Mouse (Mus musculus) intestine, embryonic 16.5 days (tissue): ENCODE data around the gene Tbl1xr1. TPM values are rescaled to one million over a fixed set of nuclear protein-coding genes. Genes with fewer than 3 reads are reported as not detected.

Experiments used
- ATAC-seq: fragments of 200-750 bp; cut with Nextera tagmentation; 2 replicates; pipeline ENCODE4 v1.8.0; 2017; ENCODE audit warnings: moderate TSS enrichment, moderate library complexity
- H3K27ac ChIP-seq: fragments of 300-500 bp; sonication (generic); 2 replicates; pipeline ENCODE4 v1.5.1; 2014; ENCODE audit warnings: mild to moderate bottlenecking, low read length
- H3K27me3 ChIP-seq: fragments of 300-500 bp; sonication (generic); replicated peaks from 2 replicates; pipeline ENCODE4 v1.6.1; 2014; ENCODE audit warnings: low read length, control low read depth, mixed read lengths; ENCODE audit not compliant: control insufficient read depth, insufficient read depth
- H3K36me3 ChIP-seq: fragments of 300-500 bp; sonication (generic); 2 replicates; pipeline ENCODE4 v1.6.1; 2014; ENCODE audit warnings: low read length, control low read depth; ENCODE audit not compliant: control insufficient read depth, insufficient read depth
- H3K4me1 ChIP-seq: fragments of 300-500 bp; sonication (generic); 2 replicates; pipeline ENCODE4 v1.6.1; 2014; ENCODE audit warnings: low read length, control low read depth, mixed read lengths; ENCODE audit not compliant: control insufficient read depth, insufficient read depth
- H3K4me2 ChIP-seq: fragments of 300-500 bp; sonication (generic); 2 replicates; pipeline ENCODE4 v1.6.1; 2014; ENCODE audit warnings: low read depth, low read length, control low read depth
- H3K4me3 ChIP-seq: fragments of 300-500 bp; sonication (generic); 2 replicates; pipeline ENCODE4 v1.5.1; 2014; ENCODE audit warnings: mild to moderate bottlenecking, low read length
- H3K9ac ChIP-seq: fragments of 300-500 bp; sonication (generic); 2 replicates; pipeline ENCODE4 v1.6.1; 2014; ENCODE audit warnings: low read depth, low read length
- H3K9me3 ChIP-seq: fragments of 300-500 bp; sonication (generic); 2 replicates; pipeline ENCODE4 v1.6.1; 2016; ENCODE audit warnings: low read length, control low read depth; ENCODE audit not compliant: control insufficient read depth
- WGBS: fragments of 180-500 bp; shearing (Covaris S2); extraction: QIAGEN DNeasy Blood & Tissue Kit; methylation state at CpG from one replicate; pipeline ENCODE4 v1.1.7; 2014; 5-methylcytosine and 5-hydroxymethylcytosine counted together
- polyA plus RNA-seq: library from polyadenylated mRNA; unstranded; fragments of >200 nt; fragmentation: Nextera tagmentation; extraction: Ambion mirVana; gene quantifications from 2 replicates; pipeline ENCODE4 v1.2.1, GENCODE M21; 2015

The Tbl1xr1 gene
- polyA plus RNA-seq, 1 experiment from 2014 or later = 10.3 TPM

- Histone ChIP-seq H3K4me1 (peaks cover 3% of the 10 kb centered on the region; the same call in 1 of the 2 replicates), H3K27me3 (no peaks in the 10 kb centered on the region), H3K4me3 (no peak overlapping the region), H3K4me2 (no peak overlapping the region), H3K9ac (no peak overlapping the region), H3K9me3 (no peaks in the 10 kb centered on the region), H3K36me3 (no peaks in the 10 kb centered on the region), H3K27ac (no peak overlapping the region)
- ATAC-seq = no peak
- 86% methylated on average over 1 of the region's 1 CpGs for WGBS
These were observed 33.2 kb downstream of the Tbl1xr1 start for GRCm38 (mm10) chr3:22109651-22110050.

GRCm38 (mm10) chr3:22113773-22114172 lies 37.3 kb downstream of the Tbl1xr1 start:
- no peak for ATAC-seq

GRCm38 (mm10) chr3:22115221-22115620 lies 38.8 kb downstream of the Tbl1xr1 start:
- Histone ChIP-seq H3K4me2 (no peak overlapping the region), H3K36me3 (no peaks in the 10 kb centered on the region), H3K4me3 (no peak overlapping the region), H3K9ac (no peak overlapping the region), H3K27me3 (no peaks in the 10 kb centered on the region), H3K4me1 (peaks cover 10% of the 10 kb centered on the region), H3K27ac (no peak overlapping the region), H3K9me3 (no peaks in the 10 kb centered on the region)
- WGBS = 26% methylated on average over 2 of the region's 2 CpGs
- ATAC-seq = peak; percentile 96

More at GRCm38 (mm10) chr3:22113773-22114172, 37.3 kb downstream of the Tbl1xr1 start:
- H3K27me3 ChIP-seq = no peaks in the 10 kb centered on the region
- H3K36me3 ChIP-seq = no peaks in the 10 kb centered on the region
- H3K27ac ChIP-seq = no peak overlapping the region
- H3K9me3 ChIP-seq = no peaks in the 10 kb centered on the region
- H3K9ac ChIP-seq = no peak overlapping the region
- WGBS = 86% methylated on average over 4 of the region's 4 CpGs
- no peak overlapping the region for H3K4me3 ChIP-seq
- no peak overlapping the region for H3K4me2 ChIP-seq
- peaks cover 10% of the 10 kb centered on the region for H3K4me1 ChIP-seq

DNA sequence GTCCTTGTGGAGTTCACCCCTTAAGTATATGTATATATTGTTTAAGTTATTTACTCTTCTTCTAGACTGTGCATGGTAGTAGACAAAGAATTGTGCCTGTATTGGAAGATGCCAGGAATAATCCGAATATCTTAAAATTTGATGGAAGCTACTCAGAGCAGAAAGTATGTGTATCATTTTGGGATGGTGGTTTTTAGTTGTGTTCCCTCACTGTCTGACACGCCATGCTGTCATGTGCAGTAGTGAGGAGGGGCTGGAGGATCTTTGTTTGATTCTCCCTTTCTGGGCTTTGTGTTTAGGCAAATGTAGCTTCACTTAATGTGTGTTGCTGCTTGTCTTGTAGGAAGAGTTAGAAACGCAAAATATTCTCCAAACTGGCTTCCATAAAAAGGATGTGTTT lies 39.2 kb downstream of the Tbl1xr1 start:
- H3K27me3 ChIP-seq = no peaks in the 10 kb centered on the region
- peak; percentile 14; the same call in 1 of the 2 replicates for ATAC-seq
- no peak overlapping the region for H3K9ac ChIP-seq
- H3K4me3 ChIP-seq = no peak overlapping the region
- peaks cover 10% of the 10 kb centered on the region for H3K4me1 ChIP-seq
- no peaks in the 10 kb centered on the region for H3K36me3 ChIP-seq
- H3K27ac ChIP-seq = no peak overlapping the region
- no peak overlapping the region for H3K4me2 ChIP-seq
- WGBS = 74% methylated on average over 3 of the region's 3 CpGs
- no peaks in the 10 kb centered on the region for H3K9me3 ChIP-seq

DNA sequence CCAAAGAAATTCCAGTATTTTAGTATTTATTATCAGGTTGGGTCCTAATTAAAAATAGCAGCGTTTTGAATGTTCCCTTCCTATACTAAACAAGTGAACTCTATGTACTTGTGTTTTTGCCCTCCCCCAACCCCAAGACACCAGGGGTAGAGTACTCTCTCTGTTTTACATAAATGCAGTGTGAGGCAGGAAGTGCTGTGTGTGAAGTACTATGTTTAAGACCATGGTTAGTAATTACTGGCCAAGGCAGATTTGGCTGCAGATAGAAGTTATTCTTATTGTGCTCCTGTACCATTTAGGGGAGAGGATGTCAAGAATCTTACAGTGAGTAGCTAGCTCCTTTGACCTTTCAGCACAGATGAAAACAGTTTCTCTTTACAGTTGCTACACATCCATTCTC lies 39.7 kb downstream of the Tbl1xr1 start:
- Histone ChIP-seq H3K4me1 (peaks cover 10% of the 10 kb centered on the region), H3K9ac (no peak overlapping the region), H3K27ac (no peak overlapping the region), H3K4me3 (no peak overlapping the region), H3K36me3 (no peaks in the 10 kb centered on the region), H3K27me3 (no peaks in the 10 kb centered on the region), H3K4me2 (no peak overlapping the region), H3K9me3 (no peaks in the 10 kb centered on the region)
- no peak for ATAC-seq
- WGBS = 79% methylated on average over 1 of the region's 1 CpGs

- Histone ChIP-seq H3K27me3 (no peaks in the 10 kb centered on the region), H3K4me3 (no peak overlapping the region), H3K4me1 (peaks cover 7% of the 10 kb centered on the region), H3K9me3 (no peaks in the 10 kb centered on the region), H3K36me3 (no peaks in the 10 kb centered on the region), H3K9ac (no peak overlapping the region), H3K4me2 (no peak overlapping the region), H3K27ac (no peak overlapping the region)
- ATAC-seq = peak; percentile 68; the same call in 1 of the 2 replicates
- 38% methylated on average over 3 of the region's 3 CpGs for WGBS
These were observed 45.3 kb downstream of the Tbl1xr1 start for GRCm38 (mm10) chr3:22121741-22122140.

DNA sequence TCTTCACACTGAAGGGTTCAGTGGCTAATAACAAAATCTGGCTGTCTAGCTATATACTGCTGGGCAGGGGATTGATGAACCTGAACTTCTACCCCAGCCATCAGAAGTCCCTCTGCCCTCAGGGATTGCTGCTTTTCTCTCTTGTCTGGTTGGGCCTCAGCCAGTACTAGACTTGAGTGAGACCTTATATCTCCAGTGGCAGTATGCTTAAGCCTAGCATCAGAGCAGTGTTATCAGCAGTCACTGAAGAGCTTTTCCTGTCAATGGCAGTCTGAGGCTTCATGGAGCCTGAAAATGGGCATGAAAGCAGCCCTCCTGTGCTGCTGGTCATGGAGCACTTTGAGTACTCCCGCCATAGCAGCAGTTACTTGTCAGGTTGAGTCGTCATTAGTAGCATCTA lies 46.7 kb downstream of the Tbl1xr1 start:
- H3K9me3 ChIP-seq = no peaks in the 10 kb centered on the region
- peaks cover 7% of the 10 kb centered on the region for H3K4me1 ChIP-seq
- no peak for ATAC-seq
- H3K4me2 ChIP-seq = no peak overlapping the region
- no peaks in the 10 kb centered on the region for H3K27me3 ChIP-seq
- H3K9ac ChIP-seq = no peak overlapping the region
- H3K27ac ChIP-seq = no peak overlapping the region
- H3K36me3 ChIP-seq = no peaks in the 10 kb centered on the region
- no peak overlapping the region for H3K4me3 ChIP-seq
- 75% methylated on average over 2 of the region's 2 CpGs for WGBS

DNA sequence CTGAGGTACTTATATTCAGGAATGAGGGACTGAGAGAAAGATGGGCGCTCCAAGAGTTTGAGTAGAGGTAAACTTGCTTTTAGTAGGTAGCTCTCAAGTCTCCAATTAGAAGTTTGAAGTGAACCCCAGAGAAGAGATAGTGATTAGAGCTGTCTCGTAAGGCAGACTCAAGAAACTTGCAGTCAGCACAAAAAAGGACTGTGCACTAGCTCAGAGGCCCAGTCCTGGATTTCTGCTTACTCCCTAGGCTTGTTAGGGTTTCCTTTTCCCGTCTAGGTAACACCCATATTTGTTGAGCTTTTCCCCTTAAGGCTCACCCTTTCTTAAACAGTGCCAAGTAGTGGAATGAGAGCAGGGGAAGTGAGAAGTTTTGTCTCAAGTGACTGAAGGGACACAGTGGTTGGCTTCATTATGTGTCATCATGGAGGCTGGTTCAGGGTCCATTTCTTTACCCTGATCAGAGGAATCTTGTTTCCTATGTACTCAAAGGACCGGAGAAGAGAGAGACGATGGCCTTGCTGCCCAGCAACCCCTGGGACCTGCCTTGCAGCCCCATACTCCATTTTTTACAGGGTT lies 49.9 kb downstream of the Tbl1xr1 start:
- Histone ChIP-seq H3K27me3 (no peaks in the 10 kb centered on the region), H3K9me3 (no peaks in the 10 kb centered on the region), H3K4me2 (no peak overlapping the region), H3K36me3 (no peaks in the 10 kb centered on the region), H3K4me3 (no peak overlapping the region), H3K27ac (no peak overlapping the region), H3K9ac (no peak overlapping the region), H3K4me1 (peaks cover 6% of the 10 kb centered on the region)
- WGBS = 90% methylated on average over 5 of the region's 5 CpGs
- ATAC-seq = no peak

DNA sequence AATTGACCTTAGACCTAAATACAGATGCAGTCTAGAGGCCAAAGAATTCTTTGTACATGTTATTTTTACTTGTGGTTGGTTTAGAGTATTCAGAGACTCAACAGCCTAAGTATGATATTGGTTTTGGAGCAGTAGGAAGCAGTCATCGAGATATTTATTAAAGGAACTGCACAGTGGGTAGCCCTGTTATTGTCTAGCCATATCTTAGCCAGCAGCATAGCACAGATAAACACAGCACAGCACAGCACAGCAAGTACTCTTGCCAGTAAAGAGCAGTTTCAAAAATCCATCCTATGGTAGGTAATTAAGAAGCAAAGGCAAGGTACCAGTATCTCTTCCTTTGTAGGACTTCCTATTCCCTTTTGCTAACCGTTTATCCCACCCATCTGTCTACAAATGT lies 54.8 kb downstream of the Tbl1xr1 start:
- WGBS = 95% methylated on average over 2 of the region's 2 CpGs
- H3K27ac ChIP-seq = no peak overlapping the region
- H3K4me3 ChIP-seq = no peak overlapping the region
- no peak overlapping the region for H3K9ac ChIP-seq
- no peaks in the 10 kb centered on the region for H3K27me3 ChIP-seq
- no peak overlapping the region for H3K4me2 ChIP-seq
- H3K4me1 ChIP-seq = no peaks in the 10 kb centered on the region
- ATAC-seq = no peak
- H3K9me3 ChIP-seq = no peaks in the 10 kb centered on the region
- H3K36me3 ChIP-seq = no peaks in the 10 kb centered on the region

- Histone ChIP-seq H3K4me1 (no peaks in the 10 kb centered on the region), H3K36me3 (no peaks in the 10 kb centered on the region), H3K27ac (no peak overlapping the region), H3K4me2 (no peak overlapping the region), H3K9me3 (no peaks in the 10 kb centered on the region), H3K9ac (no peak overlapping the region), H3K4me3 (no peak overlapping the region), H3K27me3 (no peaks in the 10 kb centered on the region)
- 80% methylated on average over 7 of the region's 7 CpGs for WGBS
- ATAC-seq = no peak
These were observed 57.2 kb downstream of the Tbl1xr1 start for GRCm38 (mm10) chr3:22133626-22134025.
